Mouse (Mus musculus) CH12.LX (cell line): ENCODE measurements around the gene Tbc1d14. TPM values are rescaled to one million over a fixed set of nuclear protein-coding genes. Genes with fewer than 3 reads are reported as not detected.
A peak's percentile ranks its signal among the peaks of the same experiment; 100 is the strongest.

Source experiments
- DNase-seq: peaks from one replicate; pipeline ENCODE4 v3.0.0-alpha.2; 2013; ENCODE audit errors: extremely low read depth
- H3K27ac ChIP-seq: 2 replicates; pipeline ENCODE4 v1.5.1; 2012; ENCODE audit warnings: low read depth, mild to moderate bottlenecking, control low read depth, moderate library complexity; ENCODE audit not compliant: insufficient read depth
- H3K27me3 ChIP-seq: replicated peaks from 2 replicates; pipeline ENCODE3; 2012; ENCODE audit warnings: inconsistent platforms
- H3K36me3 ChIP-seq, 2 experiments: replicated peaks in 1 of 2; 2 replicates each; pipeline versions ENCODE3 to v1.6.1; 2012; ENCODE audit warnings: inconsistent platforms in 1 of 2, low read length in 1 of 2, mild to moderate bottlenecking in 1 of 2, mixed read lengths in 1 of 2, moderate library complexity in 1 of 2; ENCODE audit not compliant: control insufficient read depth in 1 of 2, insufficient read depth in 1 of 2
- H3K4me1 ChIP-seq, 2 experiments: 2 replicates each; pipeline ENCODE4 v1.6.1; 2012; ENCODE audit warnings: inconsistent platforms in 1 of 2, moderate library complexity in 1 of 2; ENCODE audit not compliant: insufficient read depth in 2 of 2, control insufficient read depth in 1 of 2
- H3K4me2 ChIP-seq: 2 replicates; pipeline ENCODE4 v1.6.1; 2012; ENCODE audit warnings: low read depth, mild to moderate bottlenecking, control low read depth; ENCODE audit not compliant: poor library complexity, insufficient read depth, severe bottlenecking
- H3K4me3 ChIP-seq, 3 experiments: fragments of 150-350 bp in 1 of 3; sonication (generic) in 1 of 3; replicated peaks in 1 of 3; 2 replicates each; pipeline versions ENCODE3 to v1.5.1; 2011 to 2012; ENCODE audit warnings: low read depth in 2 of 3, low read length in 2 of 3, mild to moderate bottlenecking in 2 of 3, moderate library complexity in 2 of 3, control low read depth in 1 of 3, improper control_type of control experiment in 1 of 3, inconsistent platforms in 1 of 3, mixed read lengths in 1 of 3; ENCODE audit not compliant: poor library complexity in 1 of 3
- H3K79me2 ChIP-seq: replicated peaks from 2 replicates; pipeline ENCODE4 v1.6.1; 2012; ENCODE audit warnings: mild to moderate bottlenecking, moderate library complexity; ENCODE audit not compliant: control insufficient read depth, poor library complexity, insufficient read depth, severe bottlenecking; ENCODE audit errors: extremely low read depth
- H3K9ac ChIP-seq: 2 replicates; pipeline ENCODE4 v1.6.1; 2012; ENCODE audit warnings: low read depth, mild to moderate bottlenecking, control low read depth, moderate library complexity; ENCODE audit not compliant: insufficient read depth
- H3K9me3 ChIP-seq: replicated peaks from 2 replicates; pipeline ENCODE3; 2012; ENCODE audit warnings: low read length, inconsistent platforms, mixed read lengths
- CHD2 ChIP-seq: IDR thresholded peaks from 2 replicates; pipeline ENCODE4 v1.6.1; 2011; ENCODE audit warnings: low read length, improper control_type of control experiment
- ELF1 ChIP-seq: IDR thresholded peaks from 2 replicates; pipeline ENCODE4 v1.6.1; 2014; ENCODE audit warnings: low read depth, mild to moderate bottlenecking, inconsistent platforms, low read length, improper control_type of control experiment
- ETS1 ChIP-seq: conservative IDR thresholded peaks from 2 replicates; pipeline ENCODE4 v1.6.1; 2012; ENCODE audit warnings: low read depth, mild to moderate bottlenecking, inconsistent platforms, low read length, improper control_type of control experiment, moderate library complexity
- HCFC1 ChIP-seq: IDR thresholded peaks from 2 replicates; pipeline ENCODE4 v1.6.1; 2012; ENCODE audit warnings: low read depth, mild to moderate bottlenecking, inconsistent platforms, low read length, improper control_type of control experiment
- KAT2A ChIP-seq: IDR thresholded peaks from 2 replicates; pipeline ENCODE4 v1.6.1; 2012; ENCODE audit warnings: low read length, improper control_type of control experiment, inconsistent platforms; ENCODE audit not compliant: insufficient replicate concordance
- MAFK ChIP-seq: IDR thresholded peaks from 2 replicates; pipeline ENCODE4 v1.6.1; 2011; ENCODE audit warnings: low read length, improper control_type of control experiment; ENCODE audit not compliant: insufficient replicate concordance
- MAX ChIP-seq: IDR thresholded peaks from 2 replicates; pipeline ENCODE4 v1.6.1; 2011; ENCODE audit warnings: low read length, improper control_type of control experiment
- NRF1 ChIP-seq: IDR thresholded peaks from 2 replicates; pipeline ENCODE4 v1.6.1; 2014; ENCODE audit warnings: low read depth, mild to moderate bottlenecking, inconsistent platforms, low read length, improper control_type of control experiment, moderate library complexity
- PAX5 ChIP-seq: IDR thresholded peaks from 2 replicates; pipeline ENCODE4 v1.6.1; 2012; ENCODE audit warnings: low read length, inconsistent platforms, mixed read lengths
- POLR2AphosphoS2 ChIP-seq: IDR thresholded peaks from 2 replicates; pipeline ENCODE4 v1.6.1; 2011; ENCODE audit warnings: low read depth, low read length, improper control_type of control experiment
- RAD21 ChIP-seq: IDR thresholded peaks from 2 replicates; pipeline ENCODE4 v1.6.1; 2011; ENCODE audit warnings: low read depth, mild to moderate bottlenecking, low read length, improper control_type of control experiment, moderate library complexity
- RCOR1 ChIP-seq: conservative IDR thresholded peaks from 2 replicates; pipeline ENCODE4 v1.6.1; 2012; ENCODE audit warnings: low read depth, mild to moderate bottlenecking, inconsistent platforms, low read length, improper control_type of control experiment
- SMC3 ChIP-seq: IDR thresholded peaks from 2 replicates; pipeline ENCODE4 v1.6.1; 2011; ENCODE audit warnings: low read depth, low read length, improper control_type of control experiment
- TBP ChIP-seq: conservative IDR thresholded peaks from 2 replicates; pipeline ENCODE4 v1.6.1; 2011; ENCODE audit warnings: low read depth, low read length, improper control_type of control experiment
- UBTF ChIP-seq: IDR thresholded peaks from 2 replicates; pipeline ENCODE4 v1.6.1; 2012; ENCODE audit warnings: low read depth, mild to moderate bottlenecking, inconsistent platforms, low read length, improper control_type of control experiment, moderate library complexity
- ZKSCAN1 ChIP-seq: IDR thresholded peaks from 2 replicates; pipeline ENCODE4 v1.6.1; 2012; ENCODE audit warnings: low read depth, inconsistent platforms, low read length, improper control_type of control experiment, borderline replicate concordance
- dilution Hi-C: fragments of 300-500 bp; cut with MboI; formaldehyde crosslinking; loops from 2 replicates; pipeline ENCODE4 v1.14.3; 2020; ENCODE audit warnings: low sequenced_read_pairs; ENCODE audit not compliant: extremely low pct_unique_long_range_greater_than_20kb, extremely low pct_ligation_motif_present
- in situ Hi-C: fragments of 300-500 bp; cut with MboI; formaldehyde crosslinking; loops from 3 replicates; pipeline ENCODE4 v1.14.3; 2019; ENCODE audit warnings: low sequenced_read_pairs, low pct_ligation_motif_present, low pct_unique_long_range_greater_than_20kb, mixed read lengths
- polyA plus RNA-seq: library from polyadenylated mRNA; unstranded; fragments of >175 nt; gene quantifications from 2 replicates; pipeline ENCODE4 v1.2.1, GENCODE M21; 2012; ENCODE audit warnings: low read depth; ENCODE audit not compliant: insufficient read length
- total RNA-seq, 2 experiments: library from RNA; depleted of rRNA; stranded (reverse); fragments of 300-350 nt in 1 of 2; fragments of >200 nt in 1 of 2; gene quantifications; 2 replicates each; pipeline ENCODE4 v1.2.3; 2012 to 2014

Tbc1d14 gene
- total and polyA plus RNA-seq, 3 experiments, result 5.7 to 29.1 (median 10.1) TPM

DNA sequence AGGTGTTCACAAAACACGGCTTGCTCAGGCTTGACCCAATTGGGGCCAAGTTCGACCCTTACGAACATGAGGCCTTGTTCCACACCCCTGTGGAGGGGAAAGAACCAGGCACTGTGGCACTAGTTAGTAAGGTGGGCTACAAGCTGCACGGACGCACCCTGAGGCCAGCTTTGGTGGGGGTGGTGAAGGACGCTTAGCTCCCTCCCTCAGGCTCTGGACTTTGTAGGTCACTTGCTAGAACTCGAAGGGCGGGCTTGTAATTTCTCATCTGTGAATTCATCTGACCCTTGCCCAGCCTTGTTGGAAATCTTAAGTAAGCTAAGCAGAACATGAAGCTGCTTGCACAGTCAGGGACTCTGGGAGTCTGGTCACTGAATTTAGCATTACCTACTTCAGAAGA, 121.9 kb downstream of the Tbc1d14 start:
- H3K79me2 ChIP-seq, result peaks cover 31% of the 10 kb centered on the region
- H3K4me1 ChIP-seq, result peaks cover 0 to 9% of the 10 kb centered on the region in 2 experiments; a peak in 2 of 4 replicates
- H3K4me2 ChIP-seq, result no peak overlapping the region
- H3K9ac ChIP-seq, result no peak overlapping the region
- dilution Hi-C loops (no loop called here), in situ Hi-C loops (no loop called here)
- no peak overlapping the region for H3K4me3 ChIP-seq
- TF ChIP-seq RAD21, result no peak
- TF ChIP-seq UBTF, result no peak
- TF ChIP-seq CHD2, result no peak
- no peak for TF ChIP-seq ETS1
- TF ChIP-seq MAFK, result no peak
- TF ChIP-seq NRF1, result no peak
- TF ChIP-seq MAX, result no peak
- no peak for TF ChIP-seq TBP
- no peak for TF ChIP-seq HCFC1
- no peak for TF ChIP-seq RCOR1
- no peak for TF ChIP-seq PAX5
- TF ChIP-seq ZKSCAN1, result no peak
- TF ChIP-seq KAT2A, result no peak
- H3K9me3 ChIP-seq, result no peaks in the 10 kb centered on the region
- no peak for DNase-seq
- no peaks in the 10 kb centered on the region for H3K27me3 ChIP-seq
- H3K36me3 ChIP-seq, result peaks cover 57 to 84% of the 10 kb centered on the region in 2 experiments
- H3K27ac ChIP-seq, result no peak overlapping the region

DNA sequence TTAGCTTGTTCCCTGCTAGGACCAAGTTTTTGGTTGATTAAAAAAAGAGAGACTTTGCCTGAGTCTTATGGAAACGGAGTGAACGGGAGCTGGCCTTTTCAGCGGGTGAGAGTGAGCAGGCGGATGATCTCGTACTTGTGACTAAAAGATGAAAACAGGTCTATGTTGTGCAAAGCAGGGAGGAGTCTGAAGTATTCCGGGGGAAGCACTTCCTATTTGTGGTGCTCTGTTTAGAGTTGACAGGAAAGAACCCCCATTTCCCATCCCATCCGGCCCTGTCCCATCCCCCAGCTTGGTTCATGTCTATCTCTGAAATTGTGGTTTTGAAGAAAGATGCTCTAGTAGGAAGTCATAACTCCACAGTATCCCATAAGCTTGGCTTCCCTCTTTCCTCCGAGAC, 127.2 kb downstream of the Tbc1d14 start:
- Histone ChIP-seq H3K27ac (no peak overlapping the region), H3K9ac (peak overlapping the region; percentile 88)
- dilution Hi-C loops, result no loop called here

More for the DNA sequence above, 127.2 kb downstream of the Tbc1d14 start:
- Histone ChIP-seq H3K9me3 (no peaks in the 10 kb centered on the region), H3K36me3 (peaks cover 22 to 41% of the 10 kb centered on the region in 2 experiments), H3K79me2 (peaks cover 43% of the 10 kb centered on the region), H3K4me3 (peak overlapping the region; percentile 95 to 99 (median 99)), H3K4me2 (peak overlapping the region; percentile 95), H3K4me1 (peaks cover 3 to 27% of the 10 kb centered on the region in 2 experiments; a peak in 2 of 4 replicates), H3K27me3 (no peaks in the 10 kb centered on the region)
- DNase-seq, result no peak
- in situ Hi-C loops, result no loop called here
- no peak for TF ChIP-seq ELF1
- TF ChIP-seq ETS1, result no peak
- no peak for TF ChIP-seq SMC3
- TF ChIP-seq POLR2AphosphoS2, result no peak
